Mouse (Mus musculus): ENCODE measurements around the gene Sgms1.

- TF ChIP-seq REST (IDR thresholded peaks at IDR 0.05; ENCODE audit: insufficient read depth, insufficient read length) = no peak
- TF ChIP-seq CEBPB (IDR thresholded peaks at IDR 0.05; ENCODE audit: insufficient read depth, poor library complexity, severe bottlenecking) = peak; percentile 58; the same call in 1 of the 2 replicates
- no peak for TF ChIP-seq MAX (IDR thresholded peaks at IDR 0.05; ENCODE audit: low read depth)
- no peak for TF ChIP-seq POLR2A (IDR thresholded peaks at IDR 0.05; ENCODE audit: insufficient read length, low read depth)
- no peak for TF ChIP-seq SRF (IDR thresholded peaks at IDR 0.05; ENCODE audit: control insufficient read depth, insufficient read length, low read depth)
- TF ChIP-seq USF1 (IDR thresholded peaks at IDR 0.05; ENCODE audit: low read depth) = peak; percentile 80
These were observed 193.3 kb downstream of the Sgms1 start for GRCm38 (mm10) chr19:32196222-32196621.

Measured in myocyte (in vitro differentiated cells).